Mouse (Mus musculus) lung, embryonic 16.5 days (tissue): ENCODE measurements around the gene Nrros. TPM values are rescaled to one million over a fixed set of nuclear protein-coding genes. Genes with fewer than 3 reads are reported as not detected.

Experiments
- ATAC-seq: fragments of 200-750 bp; cut with Nextera tagmentation; 2 replicates; pipeline ENCODE4 v1.8.0; 2017; ENCODE audit warnings: low read depth, mild to moderate bottlenecking, moderate library complexity
- H3K27ac ChIP-seq: fragments of 300-500 bp; sonication (generic); 2 replicates; pipeline ENCODE4 v1.5.1; 2014; ENCODE audit warnings: mild to moderate bottlenecking, control low read depth, low read length
- H3K27me3 ChIP-seq: fragments of 300-500 bp; sonication (generic); 2 replicates; pipeline ENCODE4 v1.6.1; 2014; ENCODE audit warnings: low read depth, low read length, mixed read lengths; ENCODE audit not compliant: control insufficient read depth, insufficient read depth
- H3K36me3 ChIP-seq: fragments of 300-500 bp; sonication (generic); 2 replicates; pipeline ENCODE4 v1.6.1; 2014; ENCODE audit warnings: low read length; ENCODE audit not compliant: control insufficient read depth, insufficient read depth
- H3K4me1 ChIP-seq: fragments of 300-500 bp; sonication (generic); replicated peaks from 2 replicates; pipeline ENCODE4 v1.6.1; 2014; ENCODE audit warnings: low read length, mixed read lengths; ENCODE audit not compliant: control insufficient read depth, insufficient read depth
- H3K4me2 ChIP-seq: fragments of 300-500 bp; sonication (generic); 2 replicates; pipeline ENCODE4 v1.6.1; 2014; ENCODE audit warnings: low read depth, low read length, control low read depth
- H3K4me3 ChIP-seq: fragments of 300-500 bp; sonication (generic); 2 replicates; pipeline ENCODE4 v1.5.1; 2014; ENCODE audit warnings: mild to moderate bottlenecking, low read length, control low read depth
- H3K9ac ChIP-seq: fragments of 300-500 bp; sonication (generic); 2 replicates; pipeline ENCODE4 v1.6.1; 2014; ENCODE audit warnings: low read length, control low read depth
- H3K9me3 ChIP-seq: fragments of 300-500 bp; sonication (generic); 2 replicates; pipeline ENCODE4 v1.6.1; 2016; ENCODE audit warnings: low read length; ENCODE audit not compliant: control insufficient read depth
- WGBS: fragments of 180-500 bp; shearing (Covaris S2); extraction: QIAGEN DNeasy Blood & Tissue Kit; methylation state at CpG from one replicate; pipeline ENCODE4 v1.1.7; 2014; 5-methylcytosine and 5-hydroxymethylcytosine counted together
- polyA plus RNA-seq: library from polyadenylated mRNA; unstranded; fragments of >200 nt; fragmentation: Nextera tagmentation; extraction: Ambion mirVana; gene quantifications from 2 replicates; pipeline ENCODE4 v1.2.1, GENCODE M21; 2015

The Nrros gene
- polyA plus RNA-seq, 1 experiment from 2014 or later: 45.8 TPM

- H3K27ac ChIP-seq: peak overlapping the region; percentile 80
- 79% methylated on average over 3 of the region's 3 CpGs for WGBS
Measured at GRCm38 (mm10) chr16:32125364-32125763, 40.0 kb downstream of the Nrros start.

GRCm38 (mm10) chr16:32124444-32125335 is 40.7 kb downstream of the Nrros start:
- H3K36me3 ChIP-seq: no peaks in the 10 kb centered on the region
- H3K27me3 ChIP-seq: no peaks in the 10 kb centered on the region
- H3K4me3 ChIP-seq: no peak overlapping the region
- H3K4me2 ChIP-seq: peak overlapping the region; percentile 28; the same call in 1 of the 2 replicates
- 51% methylated on average over 17 of the region's 17 CpGs for WGBS
- peak; percentile 88 for ATAC-seq
- no peaks in the 10 kb centered on the region for H3K9me3 ChIP-seq
- peak overlapping the region; percentile 80 for H3K27ac ChIP-seq
- no peaks in the 10 kb centered on the region for H3K4me1 ChIP-seq
- H3K9ac ChIP-seq: no peak overlapping the region; the same call in 1 of the 2 replicates

More at GRCm38 (mm10) chr16:32125364-32125763, 40.0 kb downstream of the Nrros start:
- Histone ChIP-seq H3K4me3 (no peak overlapping the region), H3K9me3 (no peaks in the 10 kb centered on the region), H3K36me3 (no peaks in the 10 kb centered on the region), H3K27me3 (no peaks in the 10 kb centered on the region), H3K9ac (no peak overlapping the region), H3K4me2 (no peak overlapping the region), H3K4me1 (no peaks in the 10 kb centered on the region)
- no peak for ATAC-seq

GRCm38 (mm10) chr16:32124020-32124419 is 41.4 kb downstream of the Nrros start:
- no peak overlapping the region for H3K4me3 ChIP-seq
- no peaks in the 10 kb centered on the region for H3K9me3 ChIP-seq
- no peaks in the 10 kb centered on the region for H3K27me3 ChIP-seq
- H3K4me1 ChIP-seq: no peaks in the 10 kb centered on the region
- no peaks in the 10 kb centered on the region for H3K36me3 ChIP-seq
- H3K4me2 ChIP-seq: no peak overlapping the region
- WGBS: 86% methylated on average over 7 of the region's 7 CpGs
- H3K27ac ChIP-seq: no peak overlapping the region
- no peak overlapping the region for H3K9ac ChIP-seq
- ATAC-seq: no peak

- Histone ChIP-seq H3K9me3 (no peaks in the 10 kb centered on the region), H3K4me2 (no peak overlapping the region), H3K36me3 (no peaks in the 10 kb centered on the region), H3K27me3 (no peaks in the 10 kb centered on the region), H3K27ac (no peak overlapping the region), H3K4me3 (no peak overlapping the region), H3K9ac (no peak overlapping the region), H3K4me1 (peaks cover 10% of the 10 kb centered on the region; the same call in 1 of the 2 replicates)
- no peak for ATAC-seq
- WGBS: 71% methylated on average over 3 of the region's 3 CpGs
Measured at GRCm38 (mm10) chr16:32120454-32120853, 44.9 kb downstream of the Nrros start.

- 23% methylated on average over 5 of the region's 5 CpGs for WGBS
- no peak overlapping the region for H3K9ac ChIP-seq
- no peaks in the 10 kb centered on the region for H3K9me3 ChIP-seq
- no peaks in the 10 kb centered on the region for H3K36me3 ChIP-seq
- H3K4me3 ChIP-seq: no peak overlapping the region
- no peaks in the 10 kb centered on the region for H3K27me3 ChIP-seq
- no peak for ATAC-seq
- H3K4me1 ChIP-seq: peaks cover 12% of the 10 kb centered on the region; the same call in 1 of the 2 replicates
- 0 out of 2 replicates have a peak overlapping the region, but pooled peaks have one; percentile 18 for H3K4me2 ChIP-seq
- no peak overlapping the region for H3K27ac ChIP-seq
Measured at GRCm38 (mm10) chr16:32116186-32116585, 49.2 kb downstream of the Nrros start.

GRCm38 (mm10) chr16:32115781-32116180 is 49.6 kb downstream of the Nrros start:
- 31% methylated on average over 6 of the region's 6 CpGs for WGBS
- Histone ChIP-seq H3K4me2 (peak overlapping the region; percentile 18; the same call in 1 of the 2 replicates), H3K27ac (no peak overlapping the region)

GRCm38 (mm10) chr16:32114968-32115695 is 50.3 kb downstream of the Nrros start:
- Histone ChIP-seq H3K36me3 (no peaks in the 10 kb centered on the region), H3K4me1 (peaks cover 12% of the 10 kb centered on the region; the same call in 1 of the 2 replicates), H3K4me2 (peak overlapping the region; percentile 19; the same call in 1 of the 2 replicates), H3K9me3 (no peaks in the 10 kb centered on the region), H3K27me3 (no peaks in the 10 kb centered on the region), H3K27ac (peak overlapping the region; percentile 18), H3K4me3 (no peak overlapping the region), H3K9ac (no peak overlapping the region)
- ATAC-seq: peak; percentile 56
- 12% methylated on average over 15 of the region's 15 CpGs for WGBS

More at GRCm38 (mm10) chr16:32115781-32116180, 49.6 kb downstream of the Nrros start:
- Histone ChIP-seq H3K9me3 (no peaks in the 10 kb centered on the region), H3K4me3 (no peak overlapping the region), H3K36me3 (no peaks in the 10 kb centered on the region), H3K9ac (no peak overlapping the region), H3K4me1 (peaks cover 12% of the 10 kb centered on the region; the same call in 1 of the 2 replicates), H3K27me3 (no peaks in the 10 kb centered on the region)
- no peak for ATAC-seq

GRCm38 (mm10) chr16:32114406-32114805 is 51.0 kb downstream of the Nrros start:
- Histone ChIP-seq H3K27me3 (no peaks in the 10 kb centered on the region), H3K4me2 (no peak overlapping the region), H3K9me3 (no peaks in the 10 kb centered on the region), H3K9ac (no peak overlapping the region), H3K27ac (peak overlapping the region; percentile 18), H3K36me3 (no peaks in the 10 kb centered on the region), H3K4me3 (no peak overlapping the region), H3K4me1 (peaks cover 12% of the 10 kb centered on the region; the same call in 1 of the 2 replicates)
- no peak for ATAC-seq
- WGBS: 75% methylated on average over 10 of the region's 10 CpGs
